Mouse (Mus musculus): Measurements from ENCODE around the gene Nid1. TPM values are rescaled to one million over a fixed set of nuclear protein-coding genes. Genes with fewer than 3 reads are reported as not detected.
A peak's percentile ranks its signal among the peaks of the same experiment; 100 is the strongest.
"Not testable (repeated sequence)": the region's sequence is repeated elsewhere in the genome, so short reads cannot be mapped to it uniquely, and the experiment has no call there.

Gene Nid1
- 91.7 and 102 TPM in 2 replicates for polyA plus RNA-seq (2016; fragmentation: Nextera tagmentation; extraction: Ambion mirVana)

- H3K4me2 ChIP-seq = peak within 1 kb of the TSS; percentile 61
- not testable (repeated sequence) for H3K27ac ChIP-seq (ENCODE audit: poor library complexity, severe bottlenecking); H3K9me3 ChIP-seq (replicated peaks); H3K9ac ChIP-seq; H3K4me1 ChIP-seq (replicated peaks); H3K36me3 ChIP-seq; H3K27me3 ChIP-seq (replicated peaks)
- H3K4me3 ChIP-seq = peak within 1 kb of the TSS; percentile 45
- WGBS = under 1% methylated on average over 28 of the region's 39 CpGs
- peak; percentile 79 for ATAC-seq (ENCODE audit: insufficient number of reproducible peaks, low FRiP score)
Measured at GRCm38 (mm10) chr13:13437460-13438015, at the start of gene Nid1. Gene Nid1, plus strand, starts transcription at chr13:13437551.

GRCm38 (mm10) chr13:13393228-13394095 is 43.9 kb upstream of the Nid1 start, which contains the start of gene Gpr137b:
Gene Gpr137b, minus strand, starts transcription at chr13:13394014.
- 0 out of 2 replicates have a peak within 1 kb of the TSS, but pooled peaks have one; percentile 51 for H3K9ac ChIP-seq
- ATAC-seq (ENCODE audit: insufficient number of reproducible peaks, low FRiP score) = peak; percentile 89
- H3K36me3 ChIP-seq; H3K9me3 ChIP-seq (replicated peaks); H3K4me1 ChIP-seq (replicated peaks); H3K27ac ChIP-seq (ENCODE audit: poor library complexity, severe bottlenecking); H3K27me3 ChIP-seq (replicated peaks): not testable (repeated sequence)
- WGBS = under 1% methylated on average over 53 of the region's 78 CpGs
- peak within 1 kb of the TSS; percentile 66 for H3K4me2 ChIP-seq
- H3K4me3 ChIP-seq = peak within 1 kb of the TSS; percentile 48

- not testable (repeated sequence) for H3K4me1 ChIP-seq (replicated peaks); H3K36me3 ChIP-seq; H3K27me3 ChIP-seq (replicated peaks); H3K27ac ChIP-seq (ENCODE audit: poor library complexity, severe bottlenecking); H3K9me3 ChIP-seq (replicated peaks)
- Histone ChIP-seq H3K4me3 (peak overlapping the region; percentile 48), H3K9ac (0 out of 2 replicates have a peak overlapping the region, but pooled peaks have one; percentile 18), H3K4me2 (peak overlapping the region; percentile 66)
- ATAC-seq (ENCODE audit: insufficient number of reproducible peaks, low FRiP score) = peak; percentile 74
- WGBS = under 1% methylated on average over 15 of the region's 15 CpGs
Measured at GRCm38 (mm10) chr13:13394096-13394395, 43.3 kb upstream of the Nid1 start.

- H3K27ac ChIP-seq (ENCODE audit: poor library complexity, severe bottlenecking); ATAC-seq (ENCODE audit: insufficient number of reproducible peaks, low FRiP score); H3K36me3 ChIP-seq; H3K27me3 ChIP-seq (replicated peaks); H3K9ac ChIP-seq; H3K4me2 ChIP-seq; H3K9me3 ChIP-seq (replicated peaks); H3K4me3 ChIP-seq; H3K4me1 ChIP-seq (replicated peaks): not testable (repeated sequence)
- 71% methylated on average over 3 of the region's 3 CpGs for WGBS
Measured at GRCm38 (mm10) chr13:13400851-13401250, 36.5 kb upstream of the Nid1 start.

GRCm38 (mm10) chr13:13402818-13403217 is 34.5 kb upstream of the Nid1 start:
- H3K27me3 ChIP-seq (replicated peaks); H3K9me3 ChIP-seq (replicated peaks); H3K27ac ChIP-seq (ENCODE audit: poor library complexity, severe bottlenecking); ATAC-seq (ENCODE audit: insufficient number of reproducible peaks, low FRiP score); H3K4me1 ChIP-seq (replicated peaks); H3K9ac ChIP-seq; H3K36me3 ChIP-seq; H3K4me3 ChIP-seq; H3K4me2 ChIP-seq: not testable (repeated sequence)
- 68% methylated on average over 5 of the region's 5 CpGs for WGBS

- not testable (repeated sequence) for H3K36me3 ChIP-seq; H3K4me2 ChIP-seq; H3K27me3 ChIP-seq (replicated peaks); ATAC-seq (ENCODE audit: insufficient number of reproducible peaks, low FRiP score); H3K9ac ChIP-seq; H3K4me3 ChIP-seq; H3K4me1 ChIP-seq (replicated peaks); H3K27ac ChIP-seq (ENCODE audit: poor library complexity, severe bottlenecking); H3K9me3 ChIP-seq (replicated peaks)
- 79% methylated on average over 3 of the region's 3 CpGs for WGBS
Measured at GRCm38 (mm10) chr13:13403366-13403765, 34.0 kb upstream of the Nid1 start.

- not testable (repeated sequence) for H3K27me3 ChIP-seq (replicated peaks); H3K4me1 ChIP-seq (replicated peaks); H3K4me3 ChIP-seq; ATAC-seq (ENCODE audit: insufficient number of reproducible peaks, low FRiP score); H3K4me2 ChIP-seq; H3K36me3 ChIP-seq; H3K9ac ChIP-seq; H3K27ac ChIP-seq (ENCODE audit: poor library complexity, severe bottlenecking); H3K9me3 ChIP-seq (replicated peaks)
- 70% methylated on average over 6 of the region's 6 CpGs for WGBS
Measured at GRCm38 (mm10) chr13:13403839-13404238, 33.5 kb upstream of the Nid1 start.

- not testable (repeated sequence) for H3K27ac ChIP-seq (ENCODE audit: poor library complexity, severe bottlenecking); H3K27me3 ChIP-seq (replicated peaks); ATAC-seq (ENCODE audit: insufficient number of reproducible peaks, low FRiP score); H3K9ac ChIP-seq; H3K4me1 ChIP-seq (replicated peaks); H3K36me3 ChIP-seq; H3K9me3 ChIP-seq (replicated peaks); H3K4me2 ChIP-seq; H3K4me3 ChIP-seq
- 77% methylated on average over 6 of the region's 6 CpGs for WGBS
Measured at GRCm38 (mm10) chr13:13404517-13405155, 32.7 kb upstream of the Nid1 start.

GRCm38 (mm10) chr13:13405511-13405910 is 31.8 kb upstream of the Nid1 start:
- not testable (repeated sequence) for H3K27me3 ChIP-seq (replicated peaks); H3K4me2 ChIP-seq; H3K4me1 ChIP-seq (replicated peaks); H3K9me3 ChIP-seq (replicated peaks); H3K36me3 ChIP-seq; H3K9ac ChIP-seq; H3K4me3 ChIP-seq; ATAC-seq (ENCODE audit: insufficient number of reproducible peaks, low FRiP score); H3K27ac ChIP-seq (ENCODE audit: poor library complexity, severe bottlenecking)
- no CpG with 5 or more reads among the region's 6 CpGs for WGBS

GRCm38 (mm10) chr13:13414206-13414605 is 23.1 kb upstream of the Nid1 start:
- no peak overlapping the region for H3K9ac ChIP-seq
- H3K4me2 ChIP-seq = no peak overlapping the region
- ATAC-seq (ENCODE audit: insufficient number of reproducible peaks, low FRiP score) = no peak
- H3K27ac ChIP-seq (ENCODE audit: poor library complexity, severe bottlenecking) = no peak overlapping the region
- H3K4me3 ChIP-seq = no peak overlapping the region
- H3K36me3 ChIP-seq = no peaks in the 10 kb centered on the region
- no peaks in the 10 kb centered on the region for H3K4me1 ChIP-seq (replicated peaks)
- no peaks in the 10 kb centered on the region for H3K27me3 ChIP-seq (replicated peaks)
- no peaks in the 10 kb centered on the region for H3K9me3 ChIP-seq (replicated peaks)
- WGBS = 64% methylated on average over 3 of the region's 3 CpGs

GRCm38 (mm10) chr13:13415120-13416006 is 22.0 kb upstream of the Nid1 start:
- Histone ChIP-seq H3K4me3 (peak overlapping the region; percentile 18; the same call in 1 of the 2 replicates), H3K4me2 (peak overlapping the region; percentile 44)
- not testable (repeated sequence) for H3K36me3 ChIP-seq; H3K9me3 ChIP-seq (replicated peaks); ATAC-seq (ENCODE audit: insufficient number of reproducible peaks, low FRiP score); H3K27me3 ChIP-seq (replicated peaks); H3K4me1 ChIP-seq (replicated peaks); H3K27ac ChIP-seq (ENCODE audit: poor library complexity, severe bottlenecking); H3K9ac ChIP-seq
- WGBS = 30% methylated on average over 23 of the region's 23 CpGs

Measured in heart, embryonic 12.5 days (tissue).